Mouse (Mus musculus): Measurements from ENCODE around the gene Klhl28. TPM values are rescaled to one million over a fixed set of nuclear protein-coding genes. Genes with fewer than 3 reads are reported as not detected.

The Klhl28 gene
- 7.6 and 8.1 TPM in 2 replicates for polyA plus RNA-seq (2015; fragmentation: Nextera tagmentation; extraction: Ambion mirVana)

GRCm38 (mm10) chr12:64965124-64966026 is at the start of gene Klhl28, which contains the start of gene Togaram1:
Gene Klhl28 (minus strand): TSS chr12:64965534.
Gene Togaram1 (plus strand): TSS chr12:64965804.
- Histone ChIP-seq H3K4me2 (replicated peaks; ENCODE audit: low read depth) (peak within 1 kb of the TSS; percentile 86), H3K27me3 (ENCODE audit: control insufficient read depth, insufficient read depth, low read length) (no peaks in the 10 kb centered on the region), H3K27ac (replicated peaks) (peak within 1 kb of the TSS; percentile 95), H3K36me3 (ENCODE audit: control insufficient read depth, insufficient read depth, low read length) (no peaks in the 10 kb centered on the region), H3K9me3 (ENCODE audit: control insufficient read depth, low read length) (no peaks in the 10 kb centered on the region), H3K9ac (ENCODE audit: low read length) (peak within 1 kb of the TSS; percentile 93), H3K4me1 (replicated peaks; ENCODE audit: control insufficient read depth, insufficient read depth) (no peaks in the 10 kb centered on the region), H3K4me3 (ENCODE audit: low read depth, low read length) (peak within 1 kb of the TSS; percentile 90)
- peak; percentile 99 for ATAC-seq (ENCODE audit: low FRiP score, low TSS enrichment)
- TF ChIP-seq CTCF (IDR thresholded peaks at IDR 0.05; ENCODE audit: low read depth) (no peak), EP300 (optimal IDR thresholded peaks at IDR 0.05) (no peak)
- DNase-seq (ENCODE audit: low spot score), result peak; percentile 100
- under 1% methylated on average over 42 of the region's 45 CpGs for WGBS

DNA sequence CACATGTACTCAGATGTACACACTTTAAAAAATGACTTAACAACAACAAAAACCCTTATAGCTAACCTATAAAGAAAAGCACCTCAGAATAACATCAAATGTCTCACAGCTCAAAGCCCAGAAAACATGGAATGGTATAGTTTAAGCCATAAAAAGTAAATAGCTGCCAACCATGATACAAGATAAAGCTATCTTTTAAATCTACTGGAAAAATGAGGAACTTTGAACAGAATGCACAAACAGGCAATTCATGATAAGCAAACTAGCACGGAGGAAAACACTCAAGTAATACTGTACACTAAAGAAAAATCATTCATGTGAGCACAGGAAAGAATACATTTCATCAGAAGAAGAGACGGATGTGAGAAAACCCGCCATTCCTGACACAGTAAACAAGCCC is 42.4 kb upstream of the Klhl28 start:
- Histone ChIP-seq H3K36me3 (ENCODE audit: control insufficient read depth, insufficient read depth, low read length) (peaks cover 20% of the 10 kb centered on the region), H3K4me2 (replicated peaks; ENCODE audit: low read depth) (no peak overlapping the region), H3K4me1 (replicated peaks; ENCODE audit: control insufficient read depth, insufficient read depth) (no peaks in the 10 kb centered on the region), H3K4me3 (ENCODE audit: low read depth, low read length) (no peak overlapping the region), H3K27me3 (ENCODE audit: control insufficient read depth, insufficient read depth, low read length) (no peaks in the 10 kb centered on the region), H3K27ac (replicated peaks) (no peak overlapping the region), H3K9ac (ENCODE audit: low read length) (no peak overlapping the region), H3K9me3 (ENCODE audit: control insufficient read depth, low read length) (no peaks in the 10 kb centered on the region)
- TF ChIP-seq EP300 (optimal IDR thresholded peaks at IDR 0.05) (no peak), CTCF (IDR thresholded peaks at IDR 0.05; ENCODE audit: low read depth) (no peak)
- WGBS, result 77% methylated on average over 3 of the region's 3 CpGs
- no peak for DNase-seq (ENCODE audit: low spot score)
- ATAC-seq (ENCODE audit: low FRiP score, low TSS enrichment), result no peak

DNA sequence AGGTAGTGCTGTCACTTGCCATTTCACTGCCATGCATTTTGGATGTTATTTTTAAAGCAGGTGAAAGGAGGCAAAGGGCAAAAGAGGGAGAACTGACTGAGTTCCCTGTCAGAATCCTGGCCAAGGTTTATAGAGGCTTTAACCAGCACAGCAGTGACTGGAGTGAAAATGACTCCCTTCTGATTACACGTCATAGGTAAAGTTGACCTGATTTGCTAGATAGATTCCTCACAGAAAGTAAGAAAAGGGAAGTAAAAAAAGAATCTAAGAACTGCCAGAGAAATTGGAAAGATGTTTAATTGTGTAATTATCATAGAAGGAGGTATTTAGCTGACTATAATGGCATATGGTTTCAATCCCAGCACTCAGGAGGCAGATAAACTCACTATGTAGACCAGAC is 12.2 kb upstream of the Klhl28 start:
- Histone ChIP-seq H3K4me3 (ENCODE audit: low read depth, low read length) (no peak overlapping the region), H3K4me2 (replicated peaks; ENCODE audit: low read depth) (no peak overlapping the region), H3K4me1 (replicated peaks; ENCODE audit: control insufficient read depth, insufficient read depth) (no peaks in the 10 kb centered on the region), H3K9me3 (ENCODE audit: control insufficient read depth, low read length) (no peaks in the 10 kb centered on the region), H3K9ac (ENCODE audit: low read length) (no peak overlapping the region), H3K27ac (replicated peaks) (no peak overlapping the region), H3K27me3 (ENCODE audit: control insufficient read depth, insufficient read depth, low read length) (no peaks in the 10 kb centered on the region), H3K36me3 (ENCODE audit: control insufficient read depth, insufficient read depth, low read length) (0 out of 2 replicates have a peak, but pooled peaks cover 2% of the 10 kb centered on the region)
- no peak for DNase-seq (ENCODE audit: low spot score)
- WGBS, result 90% methylated on average over 1 of the region's 1 CpGs
- ATAC-seq (ENCODE audit: low FRiP score, low TSS enrichment), result no peak
- TF ChIP-seq CTCF (IDR thresholded peaks at IDR 0.05; ENCODE audit: low read depth) (no peak), EP300 (optimal IDR thresholded peaks at IDR 0.05) (no peak)

GRCm38 (mm10) chr12:64976191-64976590 is 10.9 kb upstream of the Klhl28 start:
- TF ChIP-seq CTCF (IDR thresholded peaks at IDR 0.05; ENCODE audit: low read depth) (no peak), EP300 (optimal IDR thresholded peaks at IDR 0.05) (no peak)
- Histone ChIP-seq H3K4me1 (replicated peaks; ENCODE audit: control insufficient read depth, insufficient read depth) (peaks cover 2% of the 10 kb centered on the region; the same call in 1 of the 2 replicates), H3K9ac (ENCODE audit: low read length) (no peak overlapping the region), H3K27ac (replicated peaks) (no peak overlapping the region), H3K4me2 (replicated peaks; ENCODE audit: low read depth) (no peak overlapping the region), H3K36me3 (ENCODE audit: control insufficient read depth, insufficient read depth, low read length) (no peaks in the 10 kb centered on the region), H3K27me3 (ENCODE audit: control insufficient read depth, insufficient read depth, low read length) (no peaks in the 10 kb centered on the region), H3K9me3 (ENCODE audit: control insufficient read depth, low read length) (no peaks in the 10 kb centered on the region), H3K4me3 (ENCODE audit: low read depth, low read length) (no peak overlapping the region)
- 41% methylated on average over 1 of the region's 1 CpGs for WGBS
- ATAC-seq (ENCODE audit: low FRiP score, low TSS enrichment) (no peak), DNase-seq (ENCODE audit: low spot score) (no peak)

DNA sequence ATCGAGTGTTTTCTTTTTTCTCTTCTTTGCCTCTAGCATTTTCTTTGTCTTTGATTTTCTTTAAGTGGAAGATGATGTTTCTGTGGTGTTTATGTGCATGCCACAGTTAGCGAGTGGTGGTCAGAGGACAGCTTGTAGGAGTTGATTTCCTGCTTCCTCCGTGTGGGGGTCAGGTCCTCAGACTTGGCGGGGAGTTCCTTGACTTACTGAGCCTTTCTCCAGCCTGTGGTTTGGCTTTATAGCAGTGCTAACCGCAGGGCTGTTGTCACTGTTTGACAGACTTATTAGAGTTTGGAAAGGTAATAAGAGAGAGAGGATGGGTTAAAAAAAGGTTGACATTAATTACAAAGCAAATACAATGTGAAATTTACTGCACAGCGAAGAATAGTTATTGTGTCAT is 10.2 kb upstream of the Klhl28 start:
- no peak overlapping the region for H3K27ac ChIP-seq (replicated peaks)
- WGBS, result 62% methylated on average over 6 of the region's 6 CpGs
- ATAC-seq (ENCODE audit: low FRiP score, low TSS enrichment) (no peak), DNase-seq (ENCODE audit: low spot score) (no peak)
- H3K9ac ChIP-seq (ENCODE audit: low read length), result no peak overlapping the region
- H3K4me3 ChIP-seq (ENCODE audit: low read depth, low read length), result no peak overlapping the region
- H3K4me2 ChIP-seq (replicated peaks; ENCODE audit: low read depth), result no peak overlapping the region
- no peaks in the 10 kb centered on the region for H3K9me3 ChIP-seq (ENCODE audit: control insufficient read depth, low read length)
- H3K4me1 ChIP-seq (replicated peaks; ENCODE audit: control insufficient read depth, insufficient read depth), result peaks cover 5% of the 10 kb centered on the region; the same call in 1 of the 2 replicates
- H3K36me3 ChIP-seq (ENCODE audit: control insufficient read depth, insufficient read depth, low read length), result no peaks in the 10 kb centered on the region
- TF ChIP-seq EP300 (optimal IDR thresholded peaks at IDR 0.05) (no peak), CTCF (IDR thresholded peaks at IDR 0.05; ENCODE audit: low read depth) (no peak)
- H3K27me3 ChIP-seq (ENCODE audit: control insufficient read depth, insufficient read depth, low read length), result no peaks in the 10 kb centered on the region

DNA sequence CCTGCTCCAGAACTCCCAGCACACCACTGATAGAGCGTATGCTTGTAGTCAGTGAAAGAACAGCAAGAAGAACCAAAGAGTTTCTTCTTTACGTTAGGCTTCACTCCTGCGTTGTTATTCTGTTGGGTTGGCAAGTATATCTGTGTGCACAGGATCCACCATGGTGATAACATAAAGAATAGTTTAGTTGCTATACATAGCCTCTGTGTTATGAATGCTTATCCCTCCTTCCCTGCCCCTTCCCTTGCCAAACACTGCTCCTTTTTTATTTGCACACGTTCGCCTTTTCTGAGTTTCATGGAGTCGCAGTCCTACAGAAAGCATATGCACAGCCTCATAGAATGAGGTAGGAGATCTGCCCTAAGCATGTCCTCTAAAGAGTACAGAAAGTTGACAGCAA is 6.7 kb upstream of the Klhl28 start:
- H3K4me1 ChIP-seq (replicated peaks; ENCODE audit: control insufficient read depth, insufficient read depth), result peaks cover 5% of the 10 kb centered on the region; the same call in 1 of the 2 replicates
- WGBS, result 36% methylated on average over 6 of the region's 6 CpGs
- no peak overlapping the region for H3K27ac ChIP-seq (replicated peaks)
- H3K4me2 ChIP-seq (replicated peaks; ENCODE audit: low read depth), result no peak overlapping the region
- TF ChIP-seq CTCF (IDR thresholded peaks at IDR 0.05; ENCODE audit: low read depth), result no peak
- no peak for TF ChIP-seq EP300 (optimal IDR thresholded peaks at IDR 0.05)
- H3K36me3 ChIP-seq (ENCODE audit: control insufficient read depth, insufficient read depth, low read length), result no peaks in the 10 kb centered on the region
- no peak overlapping the region for H3K9ac ChIP-seq (ENCODE audit: low read length)
- no peaks in the 10 kb centered on the region for H3K27me3 ChIP-seq (ENCODE audit: control insufficient read depth, insufficient read depth, low read length)
- no peaks in the 10 kb centered on the region for H3K9me3 ChIP-seq (ENCODE audit: control insufficient read depth, low read length)
- ATAC-seq (ENCODE audit: low FRiP score, low TSS enrichment), result peak; percentile 53; the same call in 1 of the 2 replicates
- DNase-seq (ENCODE audit: low spot score), result no peak
- H3K4me3 ChIP-seq (ENCODE audit: low read depth, low read length), result 0 out of 2 replicates have a peak overlapping the region, but pooled peaks have one; percentile 3

Data from stomach, postnatal 0 days (tissue).